Comparison of ENCODE assay signal across 8 mouse cellular contexts in the genomic region with DNA sequence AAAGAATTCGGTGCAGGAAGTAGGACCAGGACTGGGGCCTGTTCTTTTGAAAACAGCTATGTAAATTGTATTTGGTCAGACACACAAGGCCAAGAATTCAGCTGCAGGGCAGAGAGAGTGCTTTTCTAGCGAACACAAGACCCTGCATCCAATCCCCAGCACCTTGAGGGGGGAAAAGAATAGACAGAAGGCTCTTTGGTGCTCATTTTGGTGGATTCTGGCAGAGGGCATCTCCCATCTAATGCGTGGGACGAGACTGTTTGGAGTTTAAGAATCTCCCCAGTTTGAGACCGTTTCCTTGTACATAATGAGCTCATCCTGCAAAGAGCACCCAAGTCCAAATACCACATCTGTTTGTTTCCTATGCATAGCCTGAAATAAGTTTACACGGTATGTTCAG. TPM values are rescaled to one million over a fixed set of nuclear protein-coding genes. Genes with fewer than 3 reads are reported as not detected.
DNase-seq lines count a peak whose midpoint lies in the region; ATAC-seq and TF ChIP-seq lines count a peak whose summit lies in the region.

No protein-coding gene starts in this region.

- no peak for TF ChIP-seq POLR2A in lung, adult 2 months (IDR thresholded peaks at IDR 0.05; ENCODE audit: borderline replicate concordance, extremely low read depth, low read depth, low read length)

- H3K4me2 ChIP-seq in lung, embryonic 14.5 days = 0 out of 2 replicates have a peak overlapping the region, but pooled peaks have one; percentile 29
- no peak overlapping the region for H3K4me2 ChIP-seq in forebrain, embryonic 12.5 days
- no peak overlapping the region for H3K4me2 ChIP-seq in limb, embryonic 11.5 days (ENCODE audit: low read depth, severe bottlenecking)
- H3K4me2 ChIP-seq in neural tube, embryonic 14.5 days (ENCODE audit: low read depth, low read length) = no peak overlapping the region

- no peaks in the 10 kb centered on the region for H3K9me3 ChIP-seq in lung, embryonic 14.5 days (ENCODE audit: low read depth, low read length)
- H3K9me3 ChIP-seq in forebrain, embryonic 12.5 days = no peaks in the 10 kb centered on the region
- H3K9me3 ChIP-seq in limb, embryonic 11.5 days (ENCODE audit: control insufficient read depth, low read length) = no peaks in the 10 kb centered on the region
- H3K9me3 ChIP-seq in neural tube, embryonic 14.5 days (ENCODE audit: control insufficient read depth, low read length) = no peaks in the 10 kb centered on the region

- 46% methylated on average over 6 of the region's 6 CpGs for WGBS in lung, embryonic 14.5 days
- 50% methylated on average over 6 of the region's 6 CpGs for WGBS in lung, adult 2 months
- WGBS in forebrain, embryonic 12.5 days = 69% methylated on average over 6 of the region's 6 CpGs
- WGBS in limb, embryonic 11.5 days = 62% methylated on average over 6 of the region's 6 CpGs
- 58% methylated on average over 6 of the region's 6 CpGs for whole genome bisulfite sequencing in neural tube, embryonic 14.5 days

- H3K27me3 ChIP-seq in lung, embryonic 14.5 days (ENCODE audit: insufficient read depth, low read length) = no peaks in the 10 kb centered on the region
- no peaks in the 10 kb centered on the region for H3K27me3 ChIP-seq in forebrain, embryonic 12.5 days
- H3K27me3 ChIP-seq in limb, embryonic 11.5 days (ENCODE audit: control insufficient read depth, insufficient read depth, low read length) = no peaks in the 10 kb centered on the region
- H3K27me3 ChIP-seq in neural tube, embryonic 14.5 days (ENCODE audit: control insufficient read depth, insufficient read depth, low read length) = no peaks in the 10 kb centered on the region

- peaks cover 33% of the 10 kb centered on the region for H3K4me1 ChIP-seq in lung, embryonic 14.5 days (ENCODE audit: insufficient read depth)
- H3K4me1 ChIP-seq in lung, adult 2 months (ENCODE audit: control insufficient read depth, insufficient read depth, low read length) = peaks cover 8% of the 10 kb centered on the region; the same call in 1 of the 2 replicates
- peaks cover 15% of the 10 kb centered on the region for H3K4me1 ChIP-seq in forebrain, embryonic 12.5 days
- peaks cover 14% of the 10 kb centered on the region; the same call in 1 of the 2 replicates for H3K4me1 ChIP-seq in limb, embryonic 11.5 days (ENCODE audit: control insufficient read depth, insufficient read depth, low read length)
- H3K4me1 ChIP-seq in neural tube, embryonic 14.5 days (ENCODE audit: control insufficient read depth, insufficient read depth, low read length) = peaks cover 4% of the 10 kb centered on the region; the same call in 1 of the 2 replicates

- H3K36me3 ChIP-seq in lung, embryonic 14.5 days (ENCODE audit: insufficient read depth) = no peaks in the 10 kb centered on the region
- H3K36me3 ChIP-seq in forebrain, embryonic 12.5 days (replicated peaks) = no peaks in the 10 kb centered on the region
- no peaks in the 10 kb centered on the region for H3K36me3 ChIP-seq in limb, embryonic 11.5 days (ENCODE audit: control insufficient read depth, insufficient read depth, low read length)
- H3K36me3 ChIP-seq in neural tube, embryonic 14.5 days (ENCODE audit: control insufficient read depth, insufficient read depth, low read length) = no peaks in the 10 kb centered on the region

- no peak for DNase-seq in lung, embryonic 14.5 days
- DNase-seq in lung, adult 2 months = no peak
- no peak for DNase-seq in limb, embryonic 11.5 days (ENCODE audit: low spot score)
- no peak for DNase-seq in left cerebral cortex, postnatal 4 days
- DNase-seq in adrenal gland, adult 8-10 months = no peak

- no peak overlapping the region for H3K9ac ChIP-seq in lung, embryonic 14.5 days
- H3K9ac ChIP-seq in forebrain, embryonic 12.5 days = no peak overlapping the region
- H3K9ac ChIP-seq in limb, embryonic 11.5 days (ENCODE audit: low read length) = 0 out of 2 replicates have a peak overlapping the region, but pooled peaks have one; percentile 8
- no peak overlapping the region for H3K9ac ChIP-seq in neural tube, embryonic 14.5 days (replicated peaks; ENCODE audit: low read depth, low read length)

- peak overlapping the region; percentile 87 for H3K27ac ChIP-seq in lung, embryonic 14.5 days (ENCODE audit: low read depth)
- H3K27ac ChIP-seq in forebrain, embryonic 12.5 days = peak overlapping the region; percentile 46; the same call in 1 of the 2 replicates
- no peak overlapping the region for H3K27ac ChIP-seq in limb, embryonic 11.5 days (replicated peaks; ENCODE audit: low read depth, low read length)
- peak overlapping the region; percentile 44; the same call in 1 of the 2 replicates for H3K27ac ChIP-seq in neural tube, embryonic 14.5 days (ENCODE audit: low read depth, low read length)

- TF ChIP-seq CTCF in lung, embryonic 14.5 days (IDR thresholded peaks at IDR 0.05; ENCODE audit: low read depth) = no peak
- TF ChIP-seq CTCF in lung, adult 2 months (IDR thresholded peaks at IDR 0.05; ENCODE audit: insufficient read depth, low read length) = no peak

- ATAC-seq in lung, embryonic 14.5 days (ENCODE audit: insufficient read depth) = no peak
- ATAC-seq in forebrain, embryonic 12.5 days (ENCODE audit: low FRiP score) = no peak
- no peak for ATAC-seq in limb, embryonic 11.5 days (ENCODE audit: insufficient number of reproducible peaks, low FRiP score, low TSS enrichment, low read depth)
- no peak for ATAC-seq in neural tube, embryonic 14.5 days (ENCODE audit: low read depth)
- ATAC-seq in activated CD4-positive, CD25-positive, alpha-beta regulatory T cell, adult 4 months = no peak

- no peak overlapping the region for H3K4me3 ChIP-seq in lung, embryonic 14.5 days (ENCODE audit: low read depth, low read length)
- no peak overlapping the region for H3K4me3 ChIP-seq in lung, adult 2 months (replicated peaks; ENCODE audit: extremely low read depth, low read depth, low read length)
- H3K4me3 ChIP-seq in forebrain, embryonic 12.5 days (replicated peaks) = no peak overlapping the region
- no peak overlapping the region for H3K4me3 ChIP-seq in limb, embryonic 11.5 days (ENCODE audit: low read depth, low read length)
- no peak overlapping the region for H3K4me3 ChIP-seq in neural tube, embryonic 14.5 days (ENCODE audit: low read depth, low read length)

- intact Hi-C loops in left cerebral cortex, postnatal 4 days (cut with DNase I) = no loop called here

RNA-seq across cellular contexts. Expression of a gene that starts 28.6 kb away (rescaled TPM):
- 0.58 and 1.2 TPM in 2 replicates for polyA plus RNA-seq in lung, embryonic 14.5 days (2014; fragmentation: Nextera tagmentation; extraction: Ambion mirVana)
- polyA plus RNA-seq in lung, adult 2 months (2012; rRNA removed) = not detected in 2 replicates
- 4.3 and 4.9 TPM in 2 replicates for polyA plus RNA-seq in forebrain, embryonic 12.5 days (2016; fragmentation: Nextera tagmentation; extraction: Ambion mirVana)
- 1.9 TPM in 1 of 2 replicates, not detected in the other for polyA plus RNA-seq in limb, embryonic 11.5 days (2014; fragmentation: Nextera tagmentation; extraction: Ambion mirVana)
- not detected in 2 replicates for polyA plus RNA-seq in neural tube, embryonic 14.5 days (2014; fragmentation: Nextera tagmentation; extraction: Ambion mirVana)
- total RNA-seq in left cerebral cortex, postnatal 4 days (2021) = 10 to 100 TPM in 1 of 2 experiments, 1 to 10 TPM in 1; 9.4 to 16.6 TPM
- total RNA-seq in adrenal gland, adult 8-10 months (2022) = 1 to 10 TPM; 1.7 to 6.9 (median 5.2) TPM
- not detected for polyA plus RNA-seq in activated CD4-positive, CD25-positive, alpha-beta regulatory T cell, adult 4 months (2017; shearing (Covaris generic))

RNA-seq across cellular contexts. Expression of a gene that starts 37.3 kb away (rescaled TPM):
- polyA plus RNA-seq in lung, embryonic 14.5 days (2014; fragmentation: Nextera tagmentation; extraction: Ambion mirVana) = 13.8 and 14.2 TPM in 2 replicates
- 5.1 TPM in 2 replicates for polyA plus RNA-seq in lung, adult 2 months (2012; rRNA removed)
- 37.7 and 42.2 TPM in 2 replicates for polyA plus RNA-seq in forebrain, embryonic 12.5 days (2016; fragmentation: Nextera tagmentation; extraction: Ambion mirVana)
- 23.1 and 24.2 TPM in 2 replicates for polyA plus RNA-seq in limb, embryonic 11.5 days (2014; fragmentation: Nextera tagmentation; extraction: Ambion mirVana)
- 42.3 and 44.5 TPM in 2 replicates for polyA plus RNA-seq in neural tube, embryonic 14.5 days (2014; fragmentation: Nextera tagmentation; extraction: Ambion mirVana)
- 10 to 100 TPM; 53.5 to 57.3 TPM for total RNA-seq in left cerebral cortex, postnatal 4 days (2021)
- total RNA-seq in adrenal gland, adult 8-10 months (2022) = 10 to 100 TPM in 3 of 4 experiments, 1 to 10 TPM in 1; 9.6 to 19.8 (median 13.2) TPM
- polyA plus RNA-seq in activated CD4-positive, CD25-positive, alpha-beta regulatory T cell, adult 4 months (2017; shearing (Covaris generic)) = 1 to 10 TPM; 2.9 to 4.3 TPM
